ENCODE assay signal across 16 mouse cellular contexts in the genomic region with DNA sequence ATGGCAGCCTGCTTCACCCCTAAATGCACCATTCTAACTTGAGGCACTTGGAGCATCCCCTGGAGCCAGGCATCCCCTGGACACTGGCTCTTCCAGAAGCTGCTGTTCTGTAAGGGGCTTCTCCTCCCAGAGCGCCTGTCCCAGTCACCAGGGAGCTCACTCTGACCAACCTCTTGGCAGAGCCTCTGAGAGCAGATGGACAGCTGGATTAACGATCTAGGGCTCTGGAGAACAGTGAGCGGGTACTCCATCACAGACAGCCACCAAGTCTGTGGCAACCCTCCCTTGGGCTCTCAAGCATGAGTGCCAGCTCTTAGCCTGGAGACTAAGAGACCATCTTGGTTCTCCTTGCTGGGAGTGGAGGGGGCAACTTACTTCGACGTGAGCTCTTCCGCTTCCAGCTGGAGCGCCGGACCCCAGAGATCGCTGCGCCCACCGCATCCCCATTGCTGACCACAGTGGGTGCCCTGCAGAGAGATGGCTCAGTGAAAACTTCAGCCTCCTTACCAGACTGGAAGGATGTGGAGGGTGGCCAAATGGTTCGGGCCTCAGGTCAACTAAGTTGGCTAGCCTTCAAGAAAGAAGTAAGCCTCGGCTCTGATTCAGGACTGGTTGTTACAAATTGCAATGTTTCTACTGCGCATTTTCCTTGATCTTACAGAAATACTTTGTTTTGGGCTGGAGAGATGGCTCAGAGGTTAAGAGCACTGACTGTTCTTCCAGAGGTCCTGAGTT.
DNase-seq lines count a peak whose midpoint lies in the region; ATAC-seq and TF ChIP-seq lines count a peak whose summit lies in the region.
"Had no signal": no experiment of that assay in that cellular context is flagged by ENCODE, and none has a peak within 500 bp of the region (broad histone marks: within the 10 kb centered on the region; RNA-seq: fewer than 3 reads in every experiment).

No protein-coding gene starts in this region.

- no peak overlapping the region for H3K27ac ChIP-seq in cerebellum, adult 2 months (ENCODE audit: insufficient read depth, low read length)
- H3K27ac ChIP-seq in midbrain, embryonic 10.5 days (replicated peaks), result peak overlapping the region; percentile 69
- H3K27ac ChIP-seq in midbrain, embryonic 16.5 days (ENCODE audit: low read length), result no peak overlapping the region
- H3K27ac ChIP-seq in hindbrain, embryonic 15.5 days (replicated peaks), result no peak overlapping the region
- no peak overlapping the region for H3K27ac ChIP-seq in neural tube, embryonic 14.5 days (ENCODE audit: low read depth, low read length)
- H3K27ac ChIP-seq: embryonic facial prominence, embryonic 12.5 days; layer of hippocampus, adult 2 months; liver, embryonic 13.5 days had no signal

- WGBS in cerebellum, adult 2 months, result 39% methylated on average over 14 of the region's 14 CpGs
- WGBS in midbrain, embryonic 10.5 days, result 91% methylated on average over 14 of the region's 14 CpGs
- 81% methylated on average over 14 of the region's 14 CpGs for WGBS in midbrain, embryonic 16.5 days
- 76% methylated on average over 14 of the region's 14 CpGs for WGBS in hindbrain, embryonic 15.5 days
- WGBS in neural tube, embryonic 14.5 days, result 76% methylated on average over 14 of the region's 14 CpGs

- H3K4me3 ChIP-seq in cerebellum, adult 2 months (replicated peaks; ENCODE audit: insufficient read depth, low read depth, low read length), result no peak overlapping the region
- no peak overlapping the region for H3K4me3 ChIP-seq in midbrain, embryonic 10.5 days
- no peak overlapping the region for H3K4me3 ChIP-seq in midbrain, embryonic 16.5 days (ENCODE audit: low read depth, low read length)
- H3K4me3 ChIP-seq in hindbrain, embryonic 15.5 days, result no peak overlapping the region
- no peak overlapping the region for H3K4me3 ChIP-seq in neural tube, embryonic 14.5 days (ENCODE audit: low read depth, low read length)
- H3K4me3 ChIP-seq: embryonic facial prominence, embryonic 12.5 days; forebrain, embryonic 12.5 days; layer of hippocampus, adult 2 months; liver, embryonic 13.5 days had no signal

- no peak for TF ChIP-seq CTCF in cerebellum, adult 2 months (IDR thresholded peaks at IDR 0.05; ENCODE audit: borderline replicate concordance, insufficient read depth, low read depth, low read length)

- H3K9ac ChIP-seq in midbrain, embryonic 16.5 days (ENCODE audit: low read depth, low read length), result no peak overlapping the region
- no peak overlapping the region for H3K9ac ChIP-seq in hindbrain, embryonic 15.5 days
- H3K9ac ChIP-seq in neural tube, embryonic 14.5 days (replicated peaks; ENCODE audit: low read depth, low read length), result no peak overlapping the region
- H3K9ac ChIP-seq: embryonic facial prominence, embryonic 12.5 days; forebrain, embryonic 12.5 days; liver, embryonic 13.5 days had no signal

- H3K27me3 ChIP-seq in cerebellum, adult 2 months (ENCODE audit: control insufficient read depth, insufficient read depth, low read length), result no peaks in the 10 kb centered on the region
- no peaks in the 10 kb centered on the region for H3K27me3 ChIP-seq in midbrain, embryonic 10.5 days (ENCODE audit: low read depth, poor library complexity, severe bottlenecking)
- H3K27me3 ChIP-seq in midbrain, embryonic 16.5 days (ENCODE audit: control insufficient read depth, insufficient read depth, low read depth, low read length), result no peaks in the 10 kb centered on the region
- no peaks in the 10 kb centered on the region for H3K27me3 ChIP-seq in hindbrain, embryonic 15.5 days
- H3K27me3 ChIP-seq in neural tube, embryonic 14.5 days (ENCODE audit: control insufficient read depth, insufficient read depth, low read length), result no peaks in the 10 kb centered on the region
- H3K27me3 ChIP-seq: embryonic facial prominence, embryonic 12.5 days; forebrain, embryonic 12.5 days had no signal

- DNase-seq in cerebellum, adult 2 months, result peak; percentile 44 to 51
- no peak for DNase-seq in cerebellum, adult 11-12 months
- no peak for DNase-seq in midbrain, embryonic 10.5 days (ENCODE audit: low spot score)
- no peak for DNase-seq in thymus, postnatal 14 days
- no peak for DNase-seq in right cerebral cortex, postnatal 10 days (ENCODE audit: low spot score in 2 of 2)
- DNase-seq: gastrocnemius, postnatal 10 days; heart, postnatal 4 days; liver, embryonic 13.5 days; lung, postnatal 14 days; thymus, adult 18-20 months had no signal

- no peak for ATAC-seq in midbrain, embryonic 16.5 days
- ATAC-seq in hindbrain, embryonic 15.5 days (ENCODE audit: low FRiP score, low read depth), result peak; percentile 67
- ATAC-seq in neural tube, embryonic 14.5 days (ENCODE audit: low read depth), result 0 out of 2 replicates have a peak, but pooled peaks have one; percentile 42

- H3K9me3 ChIP-seq in midbrain, embryonic 10.5 days (replicated peaks), result peaks cover 15% of the 10 kb centered on the region; the same call in 1 of the 2 replicates
- no peaks in the 10 kb centered on the region for H3K9me3 ChIP-seq in midbrain, embryonic 16.5 days (replicated peaks; ENCODE audit: control insufficient read depth, low read length, poor library complexity, severe bottlenecking)
- H3K9me3 ChIP-seq in hindbrain, embryonic 15.5 days, result no peaks in the 10 kb centered on the region
- no peaks in the 10 kb centered on the region; the same call in 1 of the 2 replicates for H3K9me3 ChIP-seq in neural tube, embryonic 14.5 days (ENCODE audit: control insufficient read depth, low read length)
- H3K9me3 ChIP-seq: liver, embryonic 13.5 days had no signal

- peaks cover 82% of the 10 kb centered on the region for H3K36me3 ChIP-seq in midbrain, embryonic 10.5 days
- H3K36me3 ChIP-seq in midbrain, embryonic 16.5 days (ENCODE audit: control insufficient read depth, insufficient read depth, low read length), result peaks cover 11% of the 10 kb centered on the region
- peaks cover 17% of the 10 kb centered on the region; the same call in 1 of the 2 replicates for H3K36me3 ChIP-seq in hindbrain, embryonic 15.5 days
- peaks cover 17% of the 10 kb centered on the region; the same call in 1 of the 2 replicates for H3K36me3 ChIP-seq in neural tube, embryonic 14.5 days (ENCODE audit: control insufficient read depth, insufficient read depth, low read length)

- no peak overlapping the region for H3K4me2 ChIP-seq in midbrain, embryonic 16.5 days (ENCODE audit: low read length)
- no peak overlapping the region for H3K4me2 ChIP-seq in hindbrain, embryonic 15.5 days
- no peak overlapping the region for H3K4me2 ChIP-seq in neural tube, embryonic 14.5 days (ENCODE audit: low read depth, low read length)
- H3K4me2 ChIP-seq: embryonic facial prominence, embryonic 12.5 days; forebrain, embryonic 12.5 days; liver, embryonic 13.5 days had no signal

- no peak for TF ChIP-seq POLR2A in cerebellum, adult 2 months (IDR thresholded peaks at IDR 0.05; ENCODE audit: borderline replicate concordance, insufficient read depth, low read length)

- H3K4me1 ChIP-seq in cerebellum, adult 2 months (ENCODE audit: control insufficient read depth, insufficient read depth, low read length), result peaks cover 14% of the 10 kb centered on the region
- peaks cover 18% of the 10 kb centered on the region for H3K4me1 ChIP-seq in midbrain, embryonic 10.5 days
- H3K4me1 ChIP-seq in midbrain, embryonic 16.5 days (ENCODE audit: control insufficient read depth, insufficient read depth, low read length), result no peaks in the 10 kb centered on the region
- peaks cover 10% of the 10 kb centered on the region for H3K4me1 ChIP-seq in hindbrain, embryonic 15.5 days (replicated peaks)
- 0 out of 2 replicates have a peak, but pooled peaks cover 9% of the 10 kb centered on the region for H3K4me1 ChIP-seq in neural tube, embryonic 14.5 days (ENCODE audit: control insufficient read depth, insufficient read depth, low read length)
- H3K4me1 ChIP-seq: embryonic facial prominence, embryonic 12.5 days; liver, embryonic 13.5 days had no signal

Comparison
In these comparisons a context has a peak if more than half of its experiments do, and no peak if none do; other contexts are left out.
1. DNase-seq: peak in cerebellum, adult 2 months (2 of 2); none in cerebellum, adult 11-12 months (single experiment), midbrain, embryonic 10.5 days (single experiment), thymus, postnatal 14 days (single experiment) and right cerebral cortex, postnatal 10 days (0 of 2).